Mouse (Mus musculus): ENCODE measurements at regions not wholly inside any gene's neighbourhood (a gene's known extent, or its start where the extent isn't known, plus 50 kb on each side); places are given as distances from the start of the nearest gene placed in this dataset.

DNA sequence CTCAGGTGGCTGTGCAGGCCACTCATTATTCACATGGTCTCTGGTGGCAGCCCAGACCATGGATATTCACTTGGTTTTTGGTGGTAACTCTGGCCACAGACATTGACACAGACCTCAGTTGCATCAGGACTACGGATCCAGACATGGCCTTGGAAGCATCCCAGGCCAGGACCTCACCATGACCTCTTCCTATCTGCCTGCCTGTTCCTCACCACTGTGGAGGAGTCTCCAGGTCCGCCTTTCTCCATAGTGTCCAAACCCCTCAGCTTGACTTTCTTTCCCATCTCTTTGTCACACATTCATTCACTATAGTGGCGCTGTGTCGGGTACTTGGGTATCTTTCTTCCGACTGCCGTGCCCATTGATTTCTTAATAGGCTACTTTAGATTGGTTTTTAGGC is 74.1 kb upstream of the Adra2c start:
- no peak for TF ChIP-seq CTCF (IDR thresholded peaks at IDR 0.05; ENCODE audit: low read depth)
- TF ChIP-seq EP300 (IDR thresholded peaks at IDR 0.05; ENCODE audit: low read depth) = no peak
